Mouse (Mus musculus) hindbrain, embryonic 11.5 days (tissue): ENCODE measurements around the gene Dscaml1. TPM values are rescaled to one million over a fixed set of nuclear protein-coding genes. Genes with fewer than 3 reads are reported as not detected.
A peak's percentile ranks its signal among the peaks of the same experiment; 100 is the strongest.

Source experiments
- ATAC-seq: fragments of 200-750 bp; cut with Nextera tagmentation; 2 replicates; pipeline ENCODE4 v1.8.0; 2017; ENCODE audit warnings: mild to moderate bottlenecking, moderate TSS enrichment, moderate library complexity; ENCODE audit not compliant: low FRiP score
- DNase-seq: peaks from one replicate; pipeline ENCODE4 v3.0.0-alpha.2; 2015; ENCODE audit warnings: low spot score
- H3K27ac ChIP-seq: fragments of 300-500 bp; sonication (generic); 2 replicates; pipeline ENCODE4 v1.5.1; 2014; ENCODE audit warnings: mild to moderate bottlenecking, low read depth, low read length
- H3K27me3 ChIP-seq: fragments of 300-500 bp; sonication (generic); 2 replicates; pipeline ENCODE4 v1.6.1; 2014; ENCODE audit warnings: mild to moderate bottlenecking, low read length, moderate library complexity, mixed read lengths; ENCODE audit not compliant: control insufficient read depth, insufficient read depth
- H3K36me3 ChIP-seq: fragments of 300-500 bp; sonication (generic); 2 replicates; pipeline ENCODE4 v1.6.1; 2014; ENCODE audit warnings: mild to moderate bottlenecking, low read length, moderate library complexity, mixed read lengths; ENCODE audit not compliant: control insufficient read depth, insufficient read depth
- H3K4me1 ChIP-seq: fragments of 300-500 bp; sonication (generic); replicated peaks from 2 replicates; pipeline ENCODE4 v1.6.1; 2014; ENCODE audit warnings: low read length, mixed read lengths; ENCODE audit not compliant: control insufficient read depth, insufficient read depth
- H3K4me2 ChIP-seq: fragments of 300-500 bp; sonication (generic); replicated peaks from 2 replicates; pipeline ENCODE4 v1.6.1; 2014; ENCODE audit warnings: mild to moderate bottlenecking, low read depth, low read length
- H3K4me3 ChIP-seq: fragments of 300-500 bp; sonication (generic); 2 replicates; pipeline ENCODE4 v1.5.1; 2014; ENCODE audit warnings: low read depth, low read length
- H3K9ac ChIP-seq: fragments of 300-500 bp; sonication (generic); 2 replicates; pipeline ENCODE4 v1.6.1; 2014; ENCODE audit warnings: low read depth, low read length
- H3K9me3 ChIP-seq: fragments of 300-500 bp; sonication (generic); 2 replicates; pipeline ENCODE4 v1.6.1; 2016; ENCODE audit warnings: low read length; ENCODE audit not compliant: control insufficient read depth
- WGBS: fragments of 180-500 bp; shearing (Covaris S2); extraction: QIAGEN DNeasy Blood & Tissue Kit; methylation state at CpG from one replicate; pipeline ENCODE4 v1.1.7; 2014; 5-methylcytosine and 5-hydroxymethylcytosine counted together
- polyA plus RNA-seq: library from polyadenylated mRNA; unstranded; fragments of >200 nt; fragmentation: Nextera tagmentation; extraction: Ambion mirVana; gene quantifications from 2 replicates; pipeline ENCODE4 v1.2.1, GENCODE M21; 2014

Dscaml1 gene
- polyA plus RNA-seq, 1 experiment from 2014 or later: 0.80 TPM

GRCm38 (mm10) chr9:45415912-45416311 is 10.5 kb upstream of the Dscaml1 start:
- H3K4me2 ChIP-seq: no peak overlapping the region
- WGBS: 40% methylated on average over 4 of the region's 4 CpGs
- no peak overlapping the region for H3K9ac ChIP-seq
- no peaks in the 10 kb centered on the region for H3K4me1 ChIP-seq
- ATAC-seq: no peak
- H3K27me3 ChIP-seq: no peaks in the 10 kb centered on the region
- no peak overlapping the region for H3K4me3 ChIP-seq
- no peak overlapping the region for H3K27ac ChIP-seq
- no peaks in the 10 kb centered on the region for H3K9me3 ChIP-seq
- peak; percentile 62 for DNase-seq
- no peaks in the 10 kb centered on the region for H3K36me3 ChIP-seq

- Histone ChIP-seq H3K27me3 (no peaks in the 10 kb centered on the region), H3K36me3 (no peaks in the 10 kb centered on the region), H3K9me3 (no peaks in the 10 kb centered on the region), H3K4me1 (no peaks in the 10 kb centered on the region), H3K4me3 (no peak overlapping the region), H3K27ac (no peak overlapping the region), H3K9ac (no peak overlapping the region), H3K4me2 (no peak overlapping the region)
- WGBS: 30% methylated on average over 8 of the region's 8 CpGs
- DNase-seq: peak; percentile 55
- no peak for ATAC-seq
Measured at GRCm38 (mm10) chr9:45417245-45417644, 9.2 kb upstream of the Dscaml1 start.

GRCm38 (mm10) chr9:45418252-45418651 is 8.2 kb upstream of the Dscaml1 start:
- Histone ChIP-seq H3K36me3 (no peaks in the 10 kb centered on the region), H3K4me2 (no peak overlapping the region), H3K27ac (no peak overlapping the region), H3K9me3 (no peaks in the 10 kb centered on the region), H3K27me3 (no peaks in the 10 kb centered on the region), H3K9ac (no peak overlapping the region), H3K4me1 (no peaks in the 10 kb centered on the region), H3K4me3 (no peak overlapping the region)
- WGBS: 50% methylated on average over 8 of the region's 8 CpGs
- ATAC-seq (no peak), DNase-seq (no peak)

- H3K9ac ChIP-seq: no peak overlapping the region
- ATAC-seq (no peak), DNase-seq (peak; percentile 50)
- no peaks in the 10 kb centered on the region for H3K27me3 ChIP-seq
- H3K4me1 ChIP-seq: no peaks in the 10 kb centered on the region
- H3K4me2 ChIP-seq: no peak overlapping the region
- H3K27ac ChIP-seq: no peak overlapping the region
- no peaks in the 10 kb centered on the region for H3K9me3 ChIP-seq
- no peak overlapping the region for H3K4me3 ChIP-seq
- 59% methylated on average over 8 of the region's 8 CpGs for WGBS
- no peaks in the 10 kb centered on the region for H3K36me3 ChIP-seq
Measured at GRCm38 (mm10) chr9:45421209-45421608, 5.2 kb upstream of the Dscaml1 start.

- no peaks in the 10 kb centered on the region for H3K9me3 ChIP-seq
- H3K4me2 ChIP-seq: no peak overlapping the region
- H3K9ac ChIP-seq: no peak overlapping the region
- no peak overlapping the region for H3K4me3 ChIP-seq
- whole genome bisulfite sequencing: 83% methylated on average over 7 of the region's 7 CpGs
- H3K36me3 ChIP-seq: no peaks in the 10 kb centered on the region
- no peaks in the 10 kb centered on the region for H3K4me1 ChIP-seq
- ATAC-seq: no peak
- H3K27ac ChIP-seq: no peak overlapping the region
- no peaks in the 10 kb centered on the region for H3K27me3 ChIP-seq
- no peak for DNase-seq
Measured at GRCm38 (mm10) chr9:45422761-45423298, 3.6 kb upstream of the Dscaml1 start.

- no peak for DNase-seq
- H3K27me3 ChIP-seq: peaks cover 47% of the 10 kb centered on the region
- H3K4me3 ChIP-seq: no peak overlapping the region
- WGBS: 32% methylated on average over 5 of the region's 5 CpGs
- H3K4me2 ChIP-seq: no peak overlapping the region
- ATAC-seq: no peak
- H3K4me1 ChIP-seq: peaks cover 3% of the 10 kb centered on the region; the same call in 1 of the 2 replicates
- H3K27ac ChIP-seq: no peak overlapping the region
- no peaks in the 10 kb centered on the region for H3K9me3 ChIP-seq
- H3K9ac ChIP-seq: no peak overlapping the region
- H3K36me3 ChIP-seq: no peaks in the 10 kb centered on the region
Measured at GRCm38 (mm10) chr9:45429392-45429791, 3.0 kb downstream of the Dscaml1 start.

GRCm38 (mm10) chr9:45429951-45430697 is 3.7 kb downstream of the Dscaml1 start:
- ATAC-seq: no peak
- H3K4me1 ChIP-seq: peaks cover 3% of the 10 kb centered on the region; the same call in 1 of the 2 replicates
- no peaks in the 10 kb centered on the region for H3K36me3 ChIP-seq
- H3K4me3 ChIP-seq: peak overlapping the region; percentile 34
- H3K27ac ChIP-seq: no peak overlapping the region
- no peaks in the 10 kb centered on the region for H3K9me3 ChIP-seq
- peaks cover 47% of the 10 kb centered on the region for H3K27me3 ChIP-seq
- WGBS: 3% methylated on average over 37 of the region's 54 CpGs
- H3K9ac ChIP-seq: peak overlapping the region; percentile 34; the same call in 1 of the 2 replicates
- H3K4me2 ChIP-seq: peak overlapping the region; percentile 54
- peak; percentile 52 for DNase-seq

GRCm38 (mm10) chr9:45430698-45430959 is 4.2 kb downstream of the Dscaml1 start:
- H3K36me3 ChIP-seq: no peaks in the 10 kb centered on the region
- H3K27me3 ChIP-seq: peaks cover 47% of the 10 kb centered on the region
- H3K9me3 ChIP-seq: no peaks in the 10 kb centered on the region
- peak overlapping the region; percentile 54 for H3K4me2 ChIP-seq
- H3K9ac ChIP-seq: peak overlapping the region; percentile 34; the same call in 1 of the 2 replicates
- no peak for DNase-seq
- H3K4me3 ChIP-seq: peak overlapping the region; percentile 34
- ATAC-seq: no peak
- H3K27ac ChIP-seq: no peak overlapping the region
- H3K4me1 ChIP-seq: peaks cover 3% of the 10 kb centered on the region; the same call in 1 of the 2 replicates
- 0% methylated on average over 11 of the region's 17 CpGs for WGBS

- H3K27me3 ChIP-seq: peaks cover 47% of the 10 kb centered on the region
- ATAC-seq: no peak
Measured at GRCm38 (mm10) chr9:45431150-45431549, 4.7 kb downstream of the Dscaml1 start.

More at GRCm38 (mm10) chr9:45431150-45431549, 4.7 kb downstream of the Dscaml1 start:
- DNase-seq: no peak
- H3K27ac ChIP-seq: no peak overlapping the region
- H3K9me3 ChIP-seq: no peaks in the 10 kb centered on the region
- 7% methylated on average over 26 of the region's 26 CpGs for WGBS
- no peak overlapping the region; the same call in 1 of the 2 replicates for H3K9ac ChIP-seq
- peak overlapping the region; percentile 54 for H3K4me2 ChIP-seq
- H3K4me1 ChIP-seq: peaks cover 3% of the 10 kb centered on the region; the same call in 1 of the 2 replicates
- no peaks in the 10 kb centered on the region for H3K36me3 ChIP-seq
- peak overlapping the region; percentile 34 for H3K4me3 ChIP-seq
